Mouse (Mus musculus): Measurements from ENCODE around the gene Dguok. TPM values are rescaled to one million over a fixed set of nuclear protein-coding genes. Genes with fewer than 3 reads are reported as not detected.

Gene Dguok
- polyA plus RNA-seq, 1 experiment from 2014 or later: 67.5 TPM

- Histone ChIP-seq H3K9me3 (ENCODE audit: control insufficient read depth, low read length) (no peaks in the 10 kb centered on the region), H3K4me2 (ENCODE audit: low read depth, severe bottlenecking) (no peak overlapping the region), H3K27me3 (ENCODE audit: control insufficient read depth, insufficient read depth, low read length) (no peaks in the 10 kb centered on the region), H3K9ac (ENCODE audit: low read length) (no peak overlapping the region), H3K4me3 (ENCODE audit: low read depth, low read length) (no peak overlapping the region), H3K27ac (replicated peaks; ENCODE audit: low read depth, low read length) (no peak overlapping the region), H3K4me1 (ENCODE audit: control insufficient read depth, insufficient read depth, low read length) (peaks cover 31% of the 10 kb centered on the region), H3K36me3 (ENCODE audit: control insufficient read depth, insufficient read depth, low read length) (peaks cover 3% of the 10 kb centered on the region; the same call in 1 of the 2 replicates)
- DNase-seq (ENCODE audit: low spot score) (no peak), ATAC-seq (ENCODE audit: insufficient number of reproducible peaks, low FRiP score, low TSS enrichment, low read depth) (no peak)
- 85% methylated on average over 2 of the region's 2 CpGs for WGBS
These were observed 61.0 kb downstream of the Dguok start for GRCm38 (mm10) chr6:83445796-83446195.

GRCm38 (mm10) chr6:83443441-83444340 is 63.1 kb downstream of the Dguok start:
- Histone ChIP-seq H3K9ac (ENCODE audit: low read length) (peak overlapping the region; percentile 40), H3K36me3 (ENCODE audit: control insufficient read depth, insufficient read depth, low read length) (peaks cover 3% of the 10 kb centered on the region; the same call in 1 of the 2 replicates), H3K27ac (replicated peaks; ENCODE audit: low read depth, low read length) (0 out of 2 replicates have a peak overlapping the region, but pooled peaks have one; percentile 40), H3K27me3 (ENCODE audit: control insufficient read depth, insufficient read depth, low read length) (no peaks in the 10 kb centered on the region), H3K4me1 (ENCODE audit: control insufficient read depth, insufficient read depth, low read length) (peaks cover 28% of the 10 kb centered on the region), H3K4me2 (ENCODE audit: low read depth, severe bottlenecking) (no peak overlapping the region), H3K9me3 (ENCODE audit: control insufficient read depth, low read length) (no peaks in the 10 kb centered on the region), H3K4me3 (ENCODE audit: low read depth, low read length) (no peak overlapping the region)
- 17% methylated on average over 12 of the region's 13 CpGs for WGBS
- no peak for ATAC-seq (ENCODE audit: insufficient number of reproducible peaks, low FRiP score, low TSS enrichment, low read depth)
- no peak for DNase-seq (ENCODE audit: low spot score)

- peaks cover 28% of the 10 kb centered on the region for H3K4me1 ChIP-seq (ENCODE audit: control insufficient read depth, insufficient read depth, low read length)
- H3K36me3 ChIP-seq (ENCODE audit: control insufficient read depth, insufficient read depth, low read length): no peaks in the 10 kb centered on the region; the same call in 1 of the 2 replicates
- no peak overlapping the region for H3K27ac ChIP-seq (replicated peaks; ENCODE audit: low read depth, low read length)
- no peak overlapping the region for H3K4me3 ChIP-seq (ENCODE audit: low read depth, low read length)
- H3K4me2 ChIP-seq (ENCODE audit: low read depth, severe bottlenecking): no peak overlapping the region; the same call in 1 of the 2 replicates
- H3K9me3 ChIP-seq (ENCODE audit: control insufficient read depth, low read length): no peaks in the 10 kb centered on the region
- H3K9ac ChIP-seq (ENCODE audit: low read length): no peak overlapping the region
- 54% methylated on average over 3 of the region's 3 CpGs for WGBS
- no peaks in the 10 kb centered on the region for H3K27me3 ChIP-seq (ENCODE audit: control insufficient read depth, insufficient read depth, low read length)
- ATAC-seq (ENCODE audit: insufficient number of reproducible peaks, low FRiP score, low TSS enrichment, low read depth): no peak
- DNase-seq (ENCODE audit: low spot score): no peak
These were observed 64.1 kb downstream of the Dguok start for GRCm38 (mm10) chr6:83442639-83443038.

GRCm38 (mm10) chr6:83441259-83442061 is 65.3 kb downstream of the Dguok start:
- no peaks in the 10 kb centered on the region; the same call in 1 of the 2 replicates for H3K36me3 ChIP-seq (ENCODE audit: control insufficient read depth, insufficient read depth, low read length)
- H3K9me3 ChIP-seq (ENCODE audit: control insufficient read depth, low read length): no peaks in the 10 kb centered on the region
- H3K4me3 ChIP-seq (ENCODE audit: low read depth, low read length): peak overlapping the region; percentile 78
- peaks cover 28% of the 10 kb centered on the region for H3K4me1 ChIP-seq (ENCODE audit: control insufficient read depth, insufficient read depth, low read length)
- peak; percentile 89 for DNase-seq (ENCODE audit: low spot score)
- H3K9ac ChIP-seq (ENCODE audit: low read length): peak overlapping the region; percentile 73
- no peaks in the 10 kb centered on the region for H3K27me3 ChIP-seq (ENCODE audit: control insufficient read depth, insufficient read depth, low read length)
- H3K4me2 ChIP-seq (ENCODE audit: low read depth, severe bottlenecking): peak overlapping the region; percentile 87
- peak; percentile 93 for ATAC-seq (ENCODE audit: insufficient number of reproducible peaks, low FRiP score, low TSS enrichment, low read depth)
- WGBS: under 1% methylated on average over 48 of the region's 48 CpGs
- H3K27ac ChIP-seq (replicated peaks; ENCODE audit: low read depth, low read length): peak overlapping the region; percentile 83

- H3K9ac ChIP-seq (ENCODE audit: low read length): peak overlapping the region; percentile 73
- peak overlapping the region; percentile 78 for H3K4me3 ChIP-seq (ENCODE audit: low read depth, low read length)
- no peaks in the 10 kb centered on the region for H3K27me3 ChIP-seq (ENCODE audit: control insufficient read depth, insufficient read depth, low read length)
- DNase-seq (ENCODE audit: low spot score) (peak; percentile 78), ATAC-seq (ENCODE audit: insufficient number of reproducible peaks, low FRiP score, low TSS enrichment, low read depth) (peak; percentile 44)
- peaks cover 28% of the 10 kb centered on the region for H3K4me1 ChIP-seq (ENCODE audit: control insufficient read depth, insufficient read depth, low read length)
- no peaks in the 10 kb centered on the region; the same call in 1 of the 2 replicates for H3K36me3 ChIP-seq (ENCODE audit: control insufficient read depth, insufficient read depth, low read length)
- peak overlapping the region; percentile 83 for H3K27ac ChIP-seq (replicated peaks; ENCODE audit: low read depth, low read length)
- H3K9me3 ChIP-seq (ENCODE audit: control insufficient read depth, low read length): no peaks in the 10 kb centered on the region
- H3K4me2 ChIP-seq (ENCODE audit: low read depth, severe bottlenecking): peak overlapping the region; percentile 87
- WGBS: 5% methylated on average over 26 of the region's 26 CpGs
These were observed 66.1 kb downstream of the Dguok start for GRCm38 (mm10) chr6:83440510-83441258.

- Histone ChIP-seq H3K4me3 (ENCODE audit: low read depth, low read length) (peak overlapping the region; percentile 78), H3K4me1 (ENCODE audit: control insufficient read depth, insufficient read depth, low read length) (peaks cover 28% of the 10 kb centered on the region), H3K4me2 (ENCODE audit: low read depth, severe bottlenecking) (peak overlapping the region; percentile 87), H3K9me3 (ENCODE audit: control insufficient read depth, low read length) (no peaks in the 10 kb centered on the region), H3K36me3 (ENCODE audit: control insufficient read depth, insufficient read depth, low read length) (no peaks in the 10 kb centered on the region; the same call in 1 of the 2 replicates), H3K27ac (replicated peaks; ENCODE audit: low read depth, low read length) (no peak overlapping the region), H3K9ac (ENCODE audit: low read length) (peak overlapping the region; percentile 73), H3K27me3 (ENCODE audit: control insufficient read depth, insufficient read depth, low read length) (no peaks in the 10 kb centered on the region)
- DNase-seq (ENCODE audit: low spot score): no peak
- ATAC-seq (ENCODE audit: insufficient number of reproducible peaks, low FRiP score, low TSS enrichment, low read depth): no peak
- WGBS: 42% methylated on average over 3 of the region's 3 CpGs
These were observed 66.6 kb downstream of the Dguok start for GRCm38 (mm10) chr6:83440197-83440509.

- H3K36me3 ChIP-seq (ENCODE audit: control insufficient read depth, insufficient read depth, low read length): no peaks in the 10 kb centered on the region; the same call in 1 of the 2 replicates
- H3K9ac ChIP-seq (ENCODE audit: low read length): no peak overlapping the region
These were observed 67.0 kb downstream of the Dguok start for GRCm38 (mm10) chr6:83439781-83440180.

More at GRCm38 (mm10) chr6:83439781-83440180, 67.0 kb downstream of the Dguok start:
- DNase-seq (ENCODE audit: low spot score) (no peak), ATAC-seq (ENCODE audit: insufficient number of reproducible peaks, low FRiP score, low TSS enrichment, low read depth) (no peak)
- peak overlapping the region; percentile 10; the same call in 1 of the 2 replicates for H3K4me2 ChIP-seq (ENCODE audit: low read depth, severe bottlenecking)
- H3K27me3 ChIP-seq (ENCODE audit: control insufficient read depth, insufficient read depth, low read length): no peaks in the 10 kb centered on the region
- no peaks in the 10 kb centered on the region for H3K9me3 ChIP-seq (ENCODE audit: control insufficient read depth, low read length)
- H3K27ac ChIP-seq (replicated peaks; ENCODE audit: low read depth, low read length): no peak overlapping the region
- H3K4me1 ChIP-seq (ENCODE audit: control insufficient read depth, insufficient read depth, low read length): peaks cover 27% of the 10 kb centered on the region
- WGBS: 72% methylated on average over 5 of the region's 5 CpGs
- H3K4me3 ChIP-seq (ENCODE audit: low read depth, low read length): no peak overlapping the region
